Comparison of ENCODE assay signal across 24 mouse cellular contexts in the genomic region with DNA sequence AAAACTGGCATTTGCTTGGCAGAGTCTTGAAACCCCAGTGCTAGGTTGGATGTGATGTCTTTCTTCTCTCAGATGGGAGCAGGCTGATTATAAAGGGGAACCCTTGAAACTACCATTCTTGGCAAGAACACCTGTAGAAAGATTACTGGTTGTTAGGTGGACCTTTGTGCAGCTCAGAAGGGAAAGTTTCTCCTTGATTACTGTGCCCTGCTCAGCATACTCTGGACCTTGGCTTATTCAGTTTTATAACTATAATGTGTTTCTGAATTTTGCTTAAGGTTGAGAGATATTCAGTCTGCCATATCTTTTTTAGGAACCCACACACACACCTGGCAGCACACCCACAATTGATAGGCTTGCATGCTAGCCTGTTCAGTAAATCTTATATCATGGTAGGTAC.
"Had no signal": no experiment of that assay in that cellular context is flagged by ENCODE, and none has a peak within 500 bp of the region (broad histone marks: within the 10 kb centered on the region; RNA-seq: fewer than 3 reads in every experiment).

No protein-coding gene starts in this region.

- H3K9me3 ChIP-seq: kidney, embryonic 15.5 days; limb, embryonic 10.5 days; limb, embryonic 13.5 days; midbrain, embryonic 10.5 days; midbrain, embryonic 13.5 days; stomach, embryonic 15.5 days had no signal

- H3K4me2 ChIP-seq: kidney, embryonic 15.5 days; limb, embryonic 13.5 days; lung, embryonic 14.5 days; midbrain, embryonic 13.5 days; stomach, embryonic 15.5 days had no signal

- H3K27ac ChIP-seq: kidney, embryonic 15.5 days; left cerebral cortex, adult 2 months; limb, embryonic 10.5 days; limb, embryonic 13.5 days; liver, embryonic 14.5 days; midbrain, embryonic 10.5 days; midbrain, embryonic 13.5 days; stomach, embryonic 15.5 days had no signal

- DNase-seq: kidney, adult 11 months; kidney, adult 8-10 months; kidney, postnatal 10 days; kidney, postnatal 36 days; layer of hippocampus, postnatal 36 days; liver; liver, postnatal 0 days; lung, embryonic 14.5 days; lung, postnatal 10 days; lung, postnatal 36 days; right cerebral cortex, adult 18-20 months; right cerebral cortex, postnatal 14 days; right cerebral cortex, postnatal 4 days; spleen, adult 18-20 months; thymus, postnatal 25 days had no signal

- ATAC-seq: liver, postnatal 0 days; midbrain, embryonic 13.5 days; midbrain, embryonic 16.5 days had no signal

- H3K4me3 ChIP-seq: kidney, embryonic 15.5 days; left cerebral cortex, adult 2 months; limb, embryonic 10.5 days; limb, embryonic 13.5 days; midbrain, embryonic 10.5 days; midbrain, embryonic 13.5 days; stomach, embryonic 15.5 days had no signal

- H3K4me1 ChIP-seq: kidney, embryonic 15.5 days; limb, embryonic 10.5 days; limb, embryonic 13.5 days; midbrain, embryonic 10.5 days; midbrain, embryonic 13.5 days; stomach, embryonic 15.5 days had no signal

- H3K27me3 ChIP-seq: kidney, embryonic 15.5 days; limb, embryonic 13.5 days; midbrain, embryonic 13.5 days; stomach, embryonic 15.5 days had no signal

- H3K9ac ChIP-seq: kidney, embryonic 15.5 days; limb, embryonic 13.5 days; liver, embryonic 14.5 days; liver, postnatal 0 days; lung, embryonic 14.5 days; midbrain, embryonic 13.5 days; stomach, embryonic 15.5 days had no signal
